Mouse (Mus musculus): ENCODE measurements around the gene Cnot1. TPM values are rescaled to one million over a fixed set of nuclear protein-coding genes. Genes with fewer than 3 reads are reported as not detected.
"Not testable (repeated sequence)": the region's sequence is repeated elsewhere in the genome, so short reads cannot be mapped to it uniquely, and the experiment has no call there.

Cnot1 gene
- polyA plus RNA-seq, 1 experiment from 2014 or later: 18.0 TPM

DNA sequence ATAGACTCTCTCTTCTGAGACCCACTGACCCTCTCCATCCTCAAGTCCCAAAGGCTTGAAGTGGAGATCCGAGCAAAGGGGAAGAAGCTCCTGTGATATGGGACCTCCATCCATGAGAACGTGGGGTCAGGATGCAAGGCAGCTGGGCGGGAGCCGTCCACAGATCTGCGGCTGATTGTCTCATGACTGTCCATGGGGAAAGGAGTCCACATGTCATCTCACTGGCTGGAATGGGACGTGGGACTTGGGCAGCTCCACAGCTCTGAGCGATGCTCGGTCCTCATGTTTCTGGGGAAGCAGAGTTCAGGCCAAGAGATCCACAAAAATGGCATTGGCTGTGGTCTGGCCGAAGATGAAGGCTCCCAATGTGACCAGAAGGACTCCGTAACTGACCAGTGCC lies 30.0 kb upstream of the Cnot1 start:
- Histone ChIP-seq H3K4me1 (replicated peaks; ENCODE audit: control insufficient read depth, insufficient read depth) (no peaks in the 10 kb centered on the region), H3K4me3 (ENCODE audit: low read depth, low read length) (no peak overlapping the region), H3K9ac (ENCODE audit: low read length) (no peak overlapping the region), H3K36me3 (ENCODE audit: control insufficient read depth, insufficient read depth, low read length) (no peaks in the 10 kb centered on the region), H3K9me3 (ENCODE audit: control insufficient read depth, low read length) (no peaks in the 10 kb centered on the region), H3K27me3 (ENCODE audit: control insufficient read depth, insufficient read depth, low read length) (no peaks in the 10 kb centered on the region), H3K4me2 (replicated peaks; ENCODE audit: low read depth) (no peak overlapping the region), H3K27ac (replicated peaks) (no peak overlapping the region)
- TF ChIP-seq EP300 (optimal IDR thresholded peaks at IDR 0.05) (no peak), CTCF (IDR thresholded peaks at IDR 0.05; ENCODE audit: low read depth) (no peak)
- DNase-seq (ENCODE audit: low spot score): no peak
- 87% methylated on average over 10 of the region's 10 CpGs for WGBS
- ATAC-seq (ENCODE audit: low FRiP score, low TSS enrichment): no peak

DNA sequence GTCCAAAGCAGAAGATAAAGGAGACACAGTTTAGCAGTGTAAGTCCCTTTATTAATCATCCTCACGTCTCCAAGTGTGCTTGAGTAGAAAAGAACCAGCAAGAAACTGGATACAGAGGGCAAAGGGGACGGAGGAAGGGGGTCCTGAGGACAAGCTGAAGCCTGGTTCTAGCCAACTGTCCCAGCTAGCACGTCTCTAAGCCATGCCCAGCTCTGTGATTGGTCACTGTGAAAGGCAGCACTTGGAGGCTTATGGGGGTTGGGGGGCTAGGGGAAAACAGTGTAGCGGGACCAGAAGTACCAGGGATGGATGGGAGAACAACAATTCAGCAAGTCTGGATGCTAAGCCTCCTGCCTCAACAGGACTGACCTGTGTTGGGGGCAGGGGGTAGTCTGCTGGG lies 28.6 kb upstream of the Cnot1 start:
- H3K4me2 ChIP-seq (replicated peaks; ENCODE audit: low read depth): no peak overlapping the region
- 60% methylated on average over 4 of the region's 4 CpGs for WGBS
- no peaks in the 10 kb centered on the region for H3K9me3 ChIP-seq (ENCODE audit: control insufficient read depth, low read length)
- no peak overlapping the region for H3K4me3 ChIP-seq (ENCODE audit: low read depth, low read length)
- H3K9ac ChIP-seq (ENCODE audit: low read length): no peak overlapping the region
- H3K4me1 ChIP-seq (replicated peaks; ENCODE audit: control insufficient read depth, insufficient read depth): no peaks in the 10 kb centered on the region
- TF ChIP-seq CTCF (IDR thresholded peaks at IDR 0.05; ENCODE audit: low read depth) (no peak), EP300 (optimal IDR thresholded peaks at IDR 0.05) (no peak)
- H3K27ac ChIP-seq (replicated peaks): no peak overlapping the region
- no peaks in the 10 kb centered on the region for H3K36me3 ChIP-seq (ENCODE audit: control insufficient read depth, insufficient read depth, low read length)
- DNase-seq (ENCODE audit: low spot score) (no peak), ATAC-seq (ENCODE audit: low FRiP score, low TSS enrichment) (no peak)
- H3K27me3 ChIP-seq (ENCODE audit: control insufficient read depth, insufficient read depth, low read length): no peaks in the 10 kb centered on the region

DNA sequence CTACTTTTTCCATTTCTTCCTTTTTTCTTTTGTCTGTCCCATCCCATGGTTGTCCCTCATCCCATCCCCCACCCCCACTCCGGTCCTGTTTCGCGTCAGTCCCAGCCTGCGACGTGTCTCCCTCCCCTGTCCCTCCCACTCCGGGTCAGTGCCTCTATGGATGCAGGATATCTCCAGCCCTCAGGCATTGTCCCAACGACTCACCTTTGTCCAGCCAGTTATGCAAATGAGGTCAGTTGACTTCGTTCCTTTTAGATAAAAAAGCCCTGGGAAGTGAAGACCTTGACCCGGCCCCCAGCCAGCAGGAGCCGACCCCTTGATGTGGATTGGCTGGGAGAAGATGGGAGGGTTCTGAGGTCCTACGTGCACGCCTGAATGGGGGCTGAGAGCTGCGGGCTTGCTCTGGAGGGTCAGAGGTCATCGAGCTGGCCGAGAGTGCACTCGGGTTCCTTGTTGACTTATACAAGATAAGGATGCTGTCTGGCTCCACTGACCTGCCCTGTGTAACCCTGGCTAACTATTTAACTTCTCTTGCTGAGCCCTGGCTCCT lies 26.2 kb upstream of the Cnot1 start:
- peak overlapping the region; percentile 17; the same call in 1 of the 2 replicates for H3K4me3 ChIP-seq (ENCODE audit: low read depth, low read length)
- H3K36me3 ChIP-seq (ENCODE audit: control insufficient read depth, insufficient read depth, low read length): no peaks in the 10 kb centered on the region
- H3K4me1 ChIP-seq (replicated peaks; ENCODE audit: control insufficient read depth, insufficient read depth): no peaks in the 10 kb centered on the region
- DNase-seq (ENCODE audit: low spot score): peak; percentile 54
- peak; percentile 79 for ATAC-seq (ENCODE audit: low FRiP score, low TSS enrichment)
- peak overlapping the region; percentile 44 for H3K4me2 ChIP-seq (replicated peaks; ENCODE audit: low read depth)
- no peaks in the 10 kb centered on the region for H3K27me3 ChIP-seq (ENCODE audit: control insufficient read depth, insufficient read depth, low read length)
- no peaks in the 10 kb centered on the region for H3K9me3 ChIP-seq (ENCODE audit: control insufficient read depth, low read length)
- H3K9ac ChIP-seq (ENCODE audit: low read length): no peak overlapping the region
- WGBS: 2% methylated on average over 16 of the region's 16 CpGs
- TF ChIP-seq EP300 (optimal IDR thresholded peaks at IDR 0.05): no peak
- TF ChIP-seq CTCF (IDR thresholded peaks at IDR 0.05; ENCODE audit: low read depth): no peak
- no peak overlapping the region; the same call in 1 of the 2 replicates for H3K27ac ChIP-seq (replicated peaks)

GRCm38 (mm10) chr8:95832603-95833434 lies 25.6 kb upstream of the Cnot1 start:
- TF ChIP-seq EP300 (optimal IDR thresholded peaks at IDR 0.05) (no peak), CTCF (IDR thresholded peaks at IDR 0.05; ENCODE audit: low read depth) (peak; percentile 95)
- peak; percentile 82 for ATAC-seq (ENCODE audit: low FRiP score, low TSS enrichment)

DNA sequence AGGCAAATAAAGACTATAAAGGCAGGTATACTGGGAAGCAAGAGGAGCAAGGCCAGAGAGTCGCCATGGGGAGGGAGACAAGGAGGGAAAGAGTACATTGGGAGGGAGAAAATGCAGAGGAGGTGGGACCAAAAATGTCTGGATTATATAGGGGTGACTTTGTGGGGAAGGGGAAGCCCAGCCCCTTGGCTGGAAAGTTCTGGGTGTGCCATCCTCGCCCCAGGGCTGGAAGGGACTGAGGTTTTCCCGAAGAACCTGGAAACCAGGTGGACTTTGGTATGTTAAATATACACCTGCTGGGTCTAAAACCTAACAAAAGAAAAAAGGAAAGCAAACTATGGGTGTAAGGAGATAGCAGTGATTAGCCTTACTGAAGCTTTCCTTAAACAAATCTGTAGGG lies 22.9 kb upstream of the Cnot1 start:
- Histone ChIP-seq H3K36me3 (ENCODE audit: control insufficient read depth, insufficient read depth, low read length) (no peaks in the 10 kb centered on the region), H3K4me2 (replicated peaks; ENCODE audit: low read depth) (no peak overlapping the region), H3K9me3 (ENCODE audit: control insufficient read depth, low read length) (no peaks in the 10 kb centered on the region), H3K9ac (ENCODE audit: low read length) (no peak overlapping the region), H3K27ac (replicated peaks) (0 out of 2 replicates have a peak overlapping the region, but pooled peaks have one; percentile 35), H3K27me3 (ENCODE audit: control insufficient read depth, insufficient read depth, low read length) (no peaks in the 10 kb centered on the region), H3K4me3 (ENCODE audit: low read depth, low read length) (no peak overlapping the region), H3K4me1 (replicated peaks; ENCODE audit: control insufficient read depth, insufficient read depth) (no peaks in the 10 kb centered on the region)
- TF ChIP-seq CTCF (IDR thresholded peaks at IDR 0.05; ENCODE audit: low read depth) (no peak), EP300 (optimal IDR thresholded peaks at IDR 0.05) (no peak)
- WGBS: 62% methylated on average over 3 of the region's 3 CpGs
- ATAC-seq (ENCODE audit: low FRiP score, low TSS enrichment) (no peak), DNase-seq (ENCODE audit: low spot score) (no peak)

More at GRCm38 (mm10) chr8:95832603-95833434, 25.6 kb upstream of the Cnot1 start:
- Histone ChIP-seq H3K4me1 (replicated peaks; ENCODE audit: control insufficient read depth, insufficient read depth) (no peaks in the 10 kb centered on the region), H3K4me2 (replicated peaks; ENCODE audit: low read depth) (peak overlapping the region; percentile 44), H3K27ac (replicated peaks) (no peak overlapping the region), H3K9ac (ENCODE audit: low read length) (no peak overlapping the region), H3K9me3 (ENCODE audit: control insufficient read depth, low read length) (no peaks in the 10 kb centered on the region), H3K36me3 (ENCODE audit: control insufficient read depth, insufficient read depth, low read length) (no peaks in the 10 kb centered on the region), H3K4me3 (ENCODE audit: low read depth, low read length) (peak overlapping the region; percentile 17; the same call in 1 of the 2 replicates), H3K27me3 (ENCODE audit: control insufficient read depth, insufficient read depth, low read length) (no peaks in the 10 kb centered on the region)
- WGBS: 15% methylated on average over 16 of the region's 16 CpGs
- peak; percentile 89 for DNase-seq (ENCODE audit: low spot score)

GRCm38 (mm10) chr8:95825162-95825561 lies 17.9 kb upstream of the Cnot1 start, which contains the start of gene Sap18b:
Gene Sap18b, plus strand, starts transcription at chr8:95825346.
- not testable (repeated sequence) for DNase-seq (ENCODE audit: low spot score); H3K36me3 ChIP-seq (ENCODE audit: control insufficient read depth, insufficient read depth, low read length); H3K27ac ChIP-seq (replicated peaks); ATAC-seq (ENCODE audit: low FRiP score, low TSS enrichment); H3K4me1 ChIP-seq (replicated peaks; ENCODE audit: control insufficient read depth, insufficient read depth); H3K9me3 ChIP-seq (ENCODE audit: control insufficient read depth, low read length); H3K4me3 ChIP-seq (ENCODE audit: low read depth, low read length); H3K27me3 ChIP-seq (ENCODE audit: control insufficient read depth, insufficient read depth, low read length); H3K4me2 ChIP-seq (replicated peaks; ENCODE audit: low read depth); H3K9ac ChIP-seq (ENCODE audit: low read length)
- 59% methylated on average over 25 of the region's 25 CpGs for WGBS

Data from stomach, postnatal 0 days (tissue).